Mouse (Mus musculus): ENCODE results near the gene Tcf7. TPM values are rescaled to one million over a fixed set of nuclear protein-coding genes. Genes with fewer than 3 reads are reported as not detected.

Gene Tcf7
- total and polyA plus RNA-seq, 2 experiments from 2014 or later = 2.0 to 3.1 TPM

DNA sequence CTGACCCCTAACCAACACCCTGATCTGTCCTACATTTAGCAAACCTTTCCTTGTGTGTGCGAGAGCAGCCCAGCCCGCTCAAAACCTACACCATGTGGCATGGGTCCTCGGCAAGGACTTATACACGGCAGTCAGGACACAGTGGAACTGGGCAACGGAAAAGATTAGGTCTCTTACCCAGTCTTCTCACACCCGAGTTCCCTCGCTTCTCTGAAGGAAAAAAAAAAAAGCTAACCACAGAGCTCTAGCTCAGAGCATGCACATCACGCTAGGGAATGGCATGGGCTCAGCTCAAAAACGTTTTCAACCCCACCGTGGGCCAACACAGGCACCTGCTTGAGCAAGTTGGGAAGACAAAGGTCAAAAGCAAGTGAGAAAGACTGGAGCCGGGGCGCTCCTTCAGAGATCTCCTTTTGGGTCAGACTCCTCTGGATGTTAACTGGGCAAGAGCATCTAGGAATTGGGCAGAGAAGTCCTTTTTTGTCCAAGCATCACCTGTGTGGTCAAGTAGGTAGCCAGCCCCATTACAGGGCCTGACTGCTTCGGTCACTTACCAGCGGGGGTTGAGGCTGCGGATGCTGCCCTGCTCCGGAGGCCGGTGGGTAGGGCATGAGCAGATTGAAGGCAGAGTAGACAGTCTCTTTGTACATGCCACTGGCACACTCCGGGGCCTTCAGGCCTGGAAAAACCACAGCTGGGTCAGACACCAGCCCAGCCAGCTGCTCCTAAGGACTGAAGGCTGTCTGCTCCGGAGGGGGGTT is 1.1 kb downstream of the Tcf7 start:
- Histone ChIP-seq H3K36me3 (ENCODE audit: insufficient read depth, low read length) (no peaks in the 10 kb centered on the region), H3K27me3 (ENCODE audit: insufficient read depth, low read length) (peaks cover 24% of the 10 kb centered on the region), H3K4me2 (ENCODE audit: low read depth, low read length, poor library complexity, severe bottlenecking) (peak overlapping the region; percentile 99; the same call in 1 of the 2 replicates), H3K9ac (replicated peaks; ENCODE audit: low read length, poor library complexity, severe bottlenecking) (no peak overlapping the region; the same call in 1 of the 2 replicates), H3K4me1 (ENCODE audit: insufficient read depth, low read length) (no peaks in the 10 kb centered on the region), H3K27ac (ENCODE audit: low read depth, low read length) (no peak overlapping the region), H3K4me3 (ENCODE audit: low read depth, low read length) (peak overlapping the region; percentile 66; the same call in 1 of the 2 replicates), H3K9me3 (ENCODE audit: low read length) (no peaks in the 10 kb centered on the region)
- WGBS = 60% methylated on average over 19 of the region's 19 CpGs
- no peak for TF ChIP-seq CTCF (IDR thresholded peaks at IDR 0.05)
- ATAC-seq (ENCODE audit: low FRiP score) (no peak), DNase-seq (ENCODE audit: low spot score) (no peak)

DNA sequence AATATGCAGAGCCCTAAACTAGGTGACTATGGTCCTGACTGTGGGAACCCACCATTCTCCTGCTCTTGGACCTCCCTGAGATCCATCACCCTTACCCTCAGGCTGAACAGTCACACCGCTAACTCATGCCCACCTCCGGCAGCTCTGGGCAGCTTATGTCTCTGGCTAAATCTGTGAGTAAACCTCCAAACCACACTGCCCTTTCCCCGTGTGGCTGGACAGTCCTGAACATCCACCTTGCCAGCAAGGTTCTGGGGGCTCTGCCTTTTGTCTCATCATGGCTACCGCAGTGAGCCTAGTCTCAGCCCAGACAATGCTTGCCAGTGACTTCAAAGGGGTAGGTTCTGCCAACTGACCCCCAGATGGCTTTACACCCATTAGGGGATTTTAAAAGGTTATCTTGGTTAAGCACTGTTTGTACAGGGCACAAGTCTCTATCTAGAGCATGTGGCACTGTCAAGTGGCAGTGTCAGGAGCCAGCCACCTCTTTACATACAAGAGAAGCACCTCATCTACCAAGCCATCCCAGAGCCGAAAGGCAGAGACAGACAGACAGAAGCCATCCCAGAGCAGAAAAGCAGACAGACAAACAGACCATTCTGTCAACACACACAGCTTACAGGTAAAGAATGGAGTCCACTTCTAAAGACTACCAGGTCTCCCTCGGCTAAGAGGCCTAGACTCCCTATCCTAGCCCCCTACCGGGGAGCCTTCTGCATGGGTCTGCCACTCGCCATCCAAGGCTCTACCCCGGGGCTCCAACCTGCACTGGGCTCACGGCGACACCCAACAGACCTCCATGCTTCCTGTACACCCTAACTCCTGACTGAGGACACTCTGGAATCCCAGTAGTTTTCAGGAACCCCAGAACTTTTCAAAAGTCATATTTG is 2.0 kb downstream of the Tcf7 start:
- Histone ChIP-seq H3K27me3 (ENCODE audit: insufficient read depth, low read length) (peaks cover 17% of the 10 kb centered on the region), H3K9me3 (ENCODE audit: low read length) (no peaks in the 10 kb centered on the region), H3K4me1 (ENCODE audit: insufficient read depth, low read length) (no peaks in the 10 kb centered on the region), H3K36me3 (ENCODE audit: insufficient read depth, low read length) (no peaks in the 10 kb centered on the region), H3K9ac (replicated peaks; ENCODE audit: low read length, poor library complexity, severe bottlenecking) (no peak overlapping the region), H3K27ac (ENCODE audit: low read depth, low read length) (no peak overlapping the region), H3K4me3 (ENCODE audit: low read depth, low read length) (no peak overlapping the region), H3K4me2 (ENCODE audit: low read depth, low read length, poor library complexity, severe bottlenecking) (no peak overlapping the region)
- no peak for TF ChIP-seq CTCF (IDR thresholded peaks at IDR 0.05)
- ATAC-seq (ENCODE audit: low FRiP score) = no peak
- WGBS = 92% methylated on average over 11 of the region's 11 CpGs
- no peak for DNase-seq (ENCODE audit: low spot score)

DNA sequence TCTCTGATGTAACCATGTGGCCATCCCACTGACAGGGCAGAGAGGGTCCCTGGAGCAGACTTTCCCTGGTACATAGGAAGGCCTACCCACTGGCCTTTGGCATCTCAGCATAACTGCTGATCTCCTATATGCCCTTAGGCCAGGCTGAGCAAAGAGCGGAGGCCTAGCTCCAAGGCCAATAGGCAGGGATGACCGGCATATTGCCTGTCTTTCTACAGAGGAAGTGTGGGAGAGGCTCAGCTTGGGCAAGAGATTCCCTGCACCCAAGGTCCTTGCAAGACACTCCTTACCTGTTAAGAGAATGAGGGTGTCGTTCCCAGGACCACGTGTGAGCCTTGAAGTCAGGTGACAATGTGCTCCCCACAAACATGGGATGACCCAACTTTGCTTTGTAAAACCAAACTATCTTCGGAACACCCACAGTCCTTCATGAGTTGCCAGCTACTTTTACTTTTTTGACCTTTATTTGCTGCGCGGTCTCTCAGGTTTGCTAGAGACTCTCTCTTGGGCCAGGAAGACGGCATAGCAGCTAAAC is 3.1 kb downstream of the Tcf7 start:
- no peak overlapping the region for H3K27ac ChIP-seq (ENCODE audit: low read depth, low read length)
- WGBS = 96% methylated on average over 8 of the region's 8 CpGs
- H3K4me2 ChIP-seq (ENCODE audit: low read depth, low read length, poor library complexity, severe bottlenecking) = no peak overlapping the region
- ATAC-seq (ENCODE audit: low FRiP score) (no peak), DNase-seq (ENCODE audit: low spot score) (no peak)
- H3K9ac ChIP-seq (replicated peaks; ENCODE audit: low read length, poor library complexity, severe bottlenecking) = no peak overlapping the region
- H3K36me3 ChIP-seq (ENCODE audit: insufficient read depth, low read length) = no peaks in the 10 kb centered on the region
- H3K9me3 ChIP-seq (ENCODE audit: low read length) = no peaks in the 10 kb centered on the region
- H3K4me1 ChIP-seq (ENCODE audit: insufficient read depth, low read length) = no peaks in the 10 kb centered on the region
- peaks cover 6% of the 10 kb centered on the region; the same call in 1 of the 2 replicates for H3K27me3 ChIP-seq (ENCODE audit: insufficient read depth, low read length)
- no peak for TF ChIP-seq CTCF (IDR thresholded peaks at IDR 0.05)
- no peak overlapping the region for H3K4me3 ChIP-seq (ENCODE audit: low read depth, low read length)

DNA sequence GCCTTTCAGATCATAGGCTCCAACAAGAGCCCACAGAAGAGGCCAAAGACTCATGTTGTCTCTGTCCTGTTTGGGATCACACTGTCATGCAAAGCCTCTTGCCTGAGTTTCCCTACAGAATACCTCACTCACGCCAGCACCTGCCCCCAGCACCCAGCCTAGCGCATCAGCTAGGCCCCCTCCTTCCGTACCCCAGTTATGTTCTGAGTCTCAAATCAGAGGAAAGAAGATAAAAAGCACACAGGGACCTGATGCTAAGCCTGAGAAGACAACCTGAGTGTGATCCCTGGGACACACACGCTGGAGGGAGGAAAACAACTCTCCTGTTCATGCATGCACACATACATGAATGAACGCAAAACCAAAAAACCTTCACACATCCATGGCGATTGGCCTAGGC is 3.8 kb downstream of the Tcf7 start:
- Histone ChIP-seq H3K9me3 (ENCODE audit: low read length) (no peaks in the 10 kb centered on the region), H3K4me1 (ENCODE audit: insufficient read depth, low read length) (no peaks in the 10 kb centered on the region), H3K36me3 (ENCODE audit: insufficient read depth, low read length) (no peaks in the 10 kb centered on the region), H3K4me2 (ENCODE audit: low read depth, low read length, poor library complexity, severe bottlenecking) (no peak overlapping the region), H3K4me3 (ENCODE audit: low read depth, low read length) (no peak overlapping the region), H3K27me3 (ENCODE audit: insufficient read depth, low read length) (0 out of 2 replicates have a peak, but pooled peaks cover 3% of the 10 kb centered on the region), H3K9ac (replicated peaks; ENCODE audit: low read length, poor library complexity, severe bottlenecking) (no peak overlapping the region), H3K27ac (ENCODE audit: low read depth, low read length) (no peak overlapping the region)
- ATAC-seq (ENCODE audit: low FRiP score) (no peak), DNase-seq (ENCODE audit: low spot score) (no peak)
- TF ChIP-seq CTCF (IDR thresholded peaks at IDR 0.05) = no peak
- 94% methylated on average over 6 of the region's 6 CpGs for WGBS

DNA sequence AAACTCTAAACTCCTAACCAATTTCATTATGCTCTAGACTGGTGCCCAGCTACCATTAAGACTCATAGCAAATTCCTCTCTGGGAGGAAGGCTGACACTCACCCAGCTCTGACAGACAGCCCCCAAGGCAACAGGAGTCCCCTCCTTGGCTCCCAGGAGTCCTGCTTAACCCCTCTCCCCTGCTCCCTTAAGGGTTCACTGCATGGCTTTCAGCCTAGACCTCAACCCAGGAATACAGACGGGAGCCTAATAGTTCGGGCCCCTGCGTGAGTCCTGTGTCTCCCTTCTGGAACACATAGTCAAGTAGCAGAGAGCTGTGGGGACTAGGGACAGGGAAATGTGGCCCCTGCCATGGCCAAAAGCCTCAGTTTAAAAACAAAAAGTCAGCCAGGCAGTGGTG is 4.7 kb downstream of the Tcf7 start:
- no peak overlapping the region for H3K27ac ChIP-seq (ENCODE audit: low read depth, low read length)
- H3K9me3 ChIP-seq (ENCODE audit: low read length) = no peaks in the 10 kb centered on the region
- ATAC-seq (ENCODE audit: low FRiP score) (no peak), DNase-seq (ENCODE audit: low spot score) (no peak)
- TF ChIP-seq CTCF (IDR thresholded peaks at IDR 0.05) = no peak
- no peak overlapping the region for H3K9ac ChIP-seq (replicated peaks; ENCODE audit: low read length, poor library complexity, severe bottlenecking)
- H3K4me3 ChIP-seq (ENCODE audit: low read depth, low read length) = no peak overlapping the region
- no peak overlapping the region for H3K4me2 ChIP-seq (ENCODE audit: low read depth, low read length, poor library complexity, severe bottlenecking)
- no peaks in the 10 kb centered on the region for H3K4me1 ChIP-seq (ENCODE audit: insufficient read depth, low read length)
- WGBS = 97% methylated on average over 3 of the region's 3 CpGs
- H3K36me3 ChIP-seq (ENCODE audit: insufficient read depth, low read length) = no peaks in the 10 kb centered on the region
- 0 out of 2 replicates have a peak, but pooled peaks cover 3% of the 10 kb centered on the region for H3K27me3 ChIP-seq (ENCODE audit: insufficient read depth, low read length)

Data from midbrain, postnatal 0 days (tissue).